8 mouse cellular contexts compared by ENCODE assay signal in the genomic region with DNA sequence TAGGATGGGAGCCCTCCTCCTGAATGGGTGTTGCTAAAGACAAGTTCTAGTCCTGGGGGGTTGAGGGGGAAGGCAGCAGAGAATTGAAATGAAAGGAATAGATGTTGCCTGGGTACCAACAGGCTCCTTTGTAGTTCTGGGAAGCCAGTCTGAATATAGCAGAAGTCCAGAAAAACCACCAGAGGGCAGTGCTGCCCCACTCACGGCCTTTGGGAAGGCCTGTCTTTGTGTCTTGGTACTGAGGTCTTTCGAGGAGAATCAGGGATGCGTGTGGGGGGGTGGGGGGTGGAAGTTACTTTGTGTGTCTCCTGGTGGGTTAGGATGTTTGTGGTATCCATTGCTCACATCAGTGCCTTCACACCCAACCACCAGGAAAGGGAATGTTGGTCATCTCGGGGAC. TPM values are rescaled to one million over a fixed set of nuclear protein-coding genes. Genes with fewer than 3 reads are reported as not detected.
DNase-seq lines count a peak whose midpoint lies in the region; ATAC-seq and TF ChIP-seq lines count a peak whose summit lies in the region.

No protein-coding gene starts in this region.

- H3K4me1 ChIP-seq in liver, embryonic 12.5 days = peaks cover 4% of the 10 kb centered on the region
- no peaks in the 10 kb centered on the region for H3K4me1 ChIP-seq in embryonic fibroblast, embryonic 13.5 days (ENCODE audit: control insufficient read depth, insufficient read depth, low read length)
- H3K4me1 ChIP-seq in hindbrain, embryonic 15.5 days (replicated peaks) = peaks cover 17% of the 10 kb centered on the region
- H3K4me1 ChIP-seq in liver, embryonic 13.5 days (replicated peaks) = peaks cover 19% of the 10 kb centered on the region
- peaks cover 3% of the 10 kb centered on the region; the same call in 1 of the 2 replicates for H3K4me1 ChIP-seq in neural tube, embryonic 14.5 days (ENCODE audit: control insufficient read depth, insufficient read depth, low read length)

- WGBS in liver, embryonic 12.5 days (ENCODE audit: insufficient replicate concordance) = 19% methylated on average over 4 of the region's 4 CpGs
- WGBS in hindbrain, embryonic 15.5 days = 24% methylated on average over 4 of the region's 4 CpGs
- 17% methylated on average over 4 of the region's 4 CpGs for WGBS in liver, embryonic 13.5 days (ENCODE audit: insufficient replicate concordance)
- 20% methylated on average over 4 of the region's 4 CpGs for WGBS in neural tube, embryonic 14.5 days

- no peaks in the 10 kb centered on the region for H3K36me3 ChIP-seq in liver, embryonic 12.5 days
- H3K36me3 ChIP-seq in hindbrain, embryonic 15.5 days = no peaks in the 10 kb centered on the region
- H3K36me3 ChIP-seq in liver, embryonic 13.5 days = no peaks in the 10 kb centered on the region
- H3K36me3 ChIP-seq in neural tube, embryonic 14.5 days (ENCODE audit: control insufficient read depth, insufficient read depth, low read length) = no peaks in the 10 kb centered on the region

- peak; percentile 68 for DNase-seq in liver
- DNase-seq in brain, adult 2 months (ENCODE audit: low read depth, low spot score) = peak; percentile 89
- DNase-seq in liver, embryonic 13.5 days = peak; percentile 23
- DNase-seq in thymus, postnatal 0 days (ENCODE audit: low spot score) = peak; percentile 68

- TF ChIP-seq POLR2A in embryonic fibroblast, embryonic 13.5 days (IDR thresholded peaks at IDR 0.05; ENCODE audit: low read depth, low read length) = no peak

- ATAC-seq in liver, embryonic 12.5 days = no peak
- ATAC-seq in hindbrain, embryonic 15.5 days (ENCODE audit: low FRiP score, low read depth) = 0 out of 2 replicates have a peak, but pooled peaks have one; percentile 32
- ATAC-seq in liver, embryonic 13.5 days (ENCODE audit: low read depth) = 0 out of 2 replicates have a peak, but pooled peaks have one; percentile 23
- ATAC-seq in neural tube, embryonic 14.5 days (ENCODE audit: low read depth) = peak; percentile 62

- no peak overlapping the region for H3K4me2 ChIP-seq in liver, embryonic 12.5 days
- no peak overlapping the region for H3K4me2 ChIP-seq in hindbrain, embryonic 15.5 days
- H3K4me2 ChIP-seq in liver, embryonic 13.5 days = no peak overlapping the region
- no peak overlapping the region for H3K4me2 ChIP-seq in neural tube, embryonic 14.5 days (ENCODE audit: low read depth, low read length)

- H3K27ac ChIP-seq in liver, embryonic 12.5 days = no peak overlapping the region
- no peak overlapping the region for H3K27ac ChIP-seq in embryonic fibroblast, embryonic 13.5 days (ENCODE audit: insufficient read depth, low read length)
- H3K27ac ChIP-seq in hindbrain, embryonic 15.5 days (replicated peaks) = no peak overlapping the region
- H3K27ac ChIP-seq in liver, embryonic 13.5 days = no peak overlapping the region
- H3K27ac ChIP-seq in neural tube, embryonic 14.5 days (ENCODE audit: low read depth, low read length) = no peak overlapping the region

- no peaks in the 10 kb centered on the region for H3K9me3 ChIP-seq in liver, embryonic 12.5 days (replicated peaks)
- H3K9me3 ChIP-seq in hindbrain, embryonic 15.5 days = no peaks in the 10 kb centered on the region
- no peaks in the 10 kb centered on the region for H3K9me3 ChIP-seq in liver, embryonic 13.5 days (replicated peaks)
- H3K9me3 ChIP-seq in neural tube, embryonic 14.5 days (ENCODE audit: control insufficient read depth, low read length) = no peaks in the 10 kb centered on the region

- peak; percentile 39; the same call in 1 of the 2 replicates for TF ChIP-seq CTCF in embryonic fibroblast, embryonic 13.5 days (IDR thresholded peaks at IDR 0.05; ENCODE audit: borderline replicate concordance, insufficient read depth, low read length)

- H3K4me3 ChIP-seq in liver, embryonic 12.5 days = no peak overlapping the region
- no peak overlapping the region for H3K4me3 ChIP-seq in embryonic fibroblast, embryonic 13.5 days (ENCODE audit: insufficient read depth, low read length)
- no peak overlapping the region for H3K4me3 ChIP-seq in hindbrain, embryonic 15.5 days
- no peak overlapping the region for H3K4me3 ChIP-seq in liver, embryonic 13.5 days (replicated peaks)
- H3K4me3 ChIP-seq in neural tube, embryonic 14.5 days (ENCODE audit: low read depth, low read length) = no peak overlapping the region

- H3K9ac ChIP-seq in liver, embryonic 12.5 days = no peak overlapping the region
- no peak overlapping the region for H3K9ac ChIP-seq in hindbrain, embryonic 15.5 days
- no peak overlapping the region for H3K9ac ChIP-seq in liver, embryonic 13.5 days
- no peak overlapping the region for H3K9ac ChIP-seq in neural tube, embryonic 14.5 days (replicated peaks; ENCODE audit: low read depth, low read length)

- peaks cover 50% of the 10 kb centered on the region for H3K27me3 ChIP-seq in liver, embryonic 12.5 days (replicated peaks)
- H3K27me3 ChIP-seq in hindbrain, embryonic 15.5 days = 0 out of 2 replicates have a peak, but pooled peaks cover 8% of the 10 kb centered on the region
- H3K27me3 ChIP-seq in liver, embryonic 13.5 days = peaks cover 51% of the 10 kb centered on the region
- H3K27me3 ChIP-seq in neural tube, embryonic 14.5 days (ENCODE audit: control insufficient read depth, insufficient read depth, low read length) = no peaks in the 10 kb centered on the region

RNA-seq across cellular contexts. Expression of a gene that starts 29.7 kb away (rescaled TPM):
- 1.0 and 1.3 TPM in 2 replicates for polyA plus RNA-seq in liver, embryonic 12.5 days (2016; fragmentation: Nextera tagmentation; extraction: Ambion mirVana)
- polyA plus RNA-seq in embryonic fibroblast, embryonic 13.5 days (2011; ENCODE audit: insufficient read length, low read depth, missing spikeins) = 4.6 and 4.9 TPM in 2 replicates
- 5.2 and 6.1 TPM in 2 replicates for polyA plus RNA-seq in hindbrain, embryonic 15.5 days (2015; fragmentation: Nextera tagmentation; extraction: Ambion mirVana)
- polyA plus RNA-seq in liver, embryonic 13.5 days (2015; fragmentation: Nextera tagmentation; extraction: Ambion mirVana) = 0.91 and 0.93 TPM in 2 replicates
- 5.8 and 6.1 TPM in 2 replicates for polyA plus RNA-seq in neural tube, embryonic 14.5 days (2014; fragmentation: Nextera tagmentation; extraction: Ambion mirVana)
- 0.23 and 0.56 TPM in 2 replicates for polyA plus RNA-seq in thymus, postnatal 0 days (2015; fragmentation: Nextera tagmentation; extraction: Ambion mirVana)

RNA-seq across cellular contexts. Expression of a gene that starts 39.8 kb away (rescaled TPM):
- polyA plus RNA-seq in liver, embryonic 12.5 days (2016; fragmentation: Nextera tagmentation; extraction: Ambion mirVana) = 155 and 162 TPM in 2 replicates
- 99.4 and 100 TPM in 2 replicates for polyA plus RNA-seq in embryonic fibroblast, embryonic 13.5 days (2011; ENCODE audit: insufficient read length, low read depth, missing spikeins)
- 327 and 332 TPM in 2 replicates for polyA plus RNA-seq in hindbrain, embryonic 15.5 days (2015; fragmentation: Nextera tagmentation; extraction: Ambion mirVana)
- 152 and 156 TPM in 2 replicates for polyA plus RNA-seq in liver, embryonic 13.5 days (2015; fragmentation: Nextera tagmentation; extraction: Ambion mirVana)
- polyA plus RNA-seq in neural tube, embryonic 14.5 days (2014; fragmentation: Nextera tagmentation; extraction: Ambion mirVana) = 302 and 344 TPM in 2 replicates
- polyA plus RNA-seq in thymus, postnatal 0 days (2015; fragmentation: Nextera tagmentation; extraction: Ambion mirVana) = 261 and 272 TPM in 2 replicates

RNA-seq across cellular contexts. Expression of a gene that starts 39.9 kb away (rescaled TPM):
- polyA plus RNA-seq in liver, embryonic 12.5 days (2016; fragmentation: Nextera tagmentation; extraction: Ambion mirVana) = 0.18 TPM in 1 of 2 replicates, not detected in the other
- not detected in 2 replicates for polyA plus RNA-seq in embryonic fibroblast, embryonic 13.5 days (2011; ENCODE audit: insufficient read length, low read depth, missing spikeins)
- polyA plus RNA-seq in hindbrain, embryonic 15.5 days (2015; fragmentation: Nextera tagmentation; extraction: Ambion mirVana) = 2.9 and 3.0 TPM in 2 replicates
- not detected in 2 replicates for polyA plus RNA-seq in liver, embryonic 13.5 days (2015; fragmentation: Nextera tagmentation; extraction: Ambion mirVana)
- 0.40 and 1.3 TPM in 2 replicates for polyA plus RNA-seq in neural tube, embryonic 14.5 days (2014; fragmentation: Nextera tagmentation; extraction: Ambion mirVana)
- polyA plus RNA-seq in thymus, postnatal 0 days (2015; fragmentation: Nextera tagmentation; extraction: Ambion mirVana) = 0.31 and 0.53 TPM in 2 replicates

Comparison
In these comparisons a context has a peak if more than half of its experiments do, and no peak if none do; other contexts are left out.
1. DNase-seq: peak in every context shown above with its lines; median percentile 89 in brain, adult 2 months; 68 in liver; 68 in thymus, postnatal 0 days; 23 in liver, embryonic 13.5 days.